In genomic region chr6:118019569-118019968, GRCm38 (mm10) we compare ENCODE assay signal across 9 mouse cellular contexts. TPM values are rescaled to one million over a fixed set of nuclear protein-coding genes. Genes with fewer than 3 reads are reported as not detected.
DNase-seq lines count a peak whose midpoint lies in the region; ATAC-seq lines count a peak whose summit lies in the region.
"Had no signal": no experiment of that assay in that cellular context is flagged by ENCODE, and none has a peak within 500 bp of the region (broad histone marks: within the 10 kb centered on the region; RNA-seq: fewer than 3 reads in every experiment).

No protein-coding gene starts in this region.

- H3K9me3 ChIP-seq in forebrain, embryonic 14.5 days (replicated peaks; ENCODE audit: control insufficient read depth, low read length) = no peaks in the 10 kb centered on the region
- no peaks in the 10 kb centered on the region for H3K9me3 ChIP-seq in liver, embryonic 11.5 days (ENCODE audit: control insufficient read depth, low read length)

- H3K4me3 ChIP-seq in forebrain, embryonic 14.5 days (ENCODE audit: low read depth, low read length) = no peak overlapping the region
- no peak overlapping the region for H3K4me3 ChIP-seq in liver, embryonic 11.5 days (ENCODE audit: low read depth, low read length)

- no peak overlapping the region for H3K9ac ChIP-seq in forebrain, embryonic 14.5 days (ENCODE audit: low read length)
- H3K9ac ChIP-seq in liver, embryonic 11.5 days (ENCODE audit: low read depth, low read length) = no peak overlapping the region

- no peaks in the 10 kb centered on the region for H3K36me3 ChIP-seq in forebrain, embryonic 14.5 days (ENCODE audit: control insufficient read depth, insufficient read depth, low read length)
- H3K36me3 ChIP-seq in liver, embryonic 11.5 days (ENCODE audit: control insufficient read depth, insufficient read depth, low read length) = no peaks in the 10 kb centered on the region

- ATAC-seq in forebrain, embryonic 14.5 days = peak; percentile 61; the same call in 1 of the 2 replicates
- no peak for ATAC-seq in liver, embryonic 11.5 days (replicated peaks; ENCODE audit: low FRiP score)

- no peak overlapping the region for H3K27ac ChIP-seq in forebrain, embryonic 14.5 days (ENCODE audit: low read depth, low read length)
- H3K27ac ChIP-seq in liver, embryonic 11.5 days (ENCODE audit: low read depth, low read length) = no peak overlapping the region

- intact Hi-C loops in left cerebral cortex, postnatal 10 days (cut with DNase I) = no loop called here

- DNase-seq in layer of hippocampus, adult 11-12 months (ENCODE audit: low spot score) = peak; percentile 41
- no peak for DNase-seq in layer of hippocampus, adult 9-10 months (ENCODE audit: low spot score)
- peak; percentile 84 for DNase-seq in forebrain, embryonic 14.5 days (ENCODE audit: low spot score)
- DNase-seq in left cerebral cortex, postnatal 10 days (ENCODE audit: extremely low spot score in 1 of 2, low spot score in 2 of 2) = peak; percentile 40 to 79
- DNase-seq in right cerebral cortex, postnatal 10 days (ENCODE audit: low spot score in 2 of 2) = peak; percentile 74 to 87
- no peak for DNase-seq in thymus, postnatal 14 days
- DNase-seq in lung, postnatal 25 days (ENCODE audit: low spot score) = no peak
- DNase-seq in liver, embryonic 11.5 days (ENCODE audit: low spot score) = no peak
- DNase-seq: thymus, postnatal 36 days had no signal

- H3K27me3 ChIP-seq in forebrain, embryonic 14.5 days (replicated peaks; ENCODE audit: control insufficient read depth, insufficient read depth, low read length) = no peaks in the 10 kb centered on the region
- H3K27me3 ChIP-seq in liver, embryonic 11.5 days (replicated peaks; ENCODE audit: control insufficient read depth, insufficient read depth, low read length) = no peaks in the 10 kb centered on the region; the same call in none of the 2 replicates

- no peak overlapping the region for H3K4me2 ChIP-seq in forebrain, embryonic 14.5 days (ENCODE audit: low read length)
- no peak overlapping the region for H3K4me2 ChIP-seq in liver, embryonic 11.5 days

- 21% methylated on average over 7 of the region's 7 CpGs for WGBS in forebrain, embryonic 14.5 days
- 37% methylated on average over 7 of the region's 7 CpGs for WGBS in liver, embryonic 11.5 days

- peaks cover 7% of the 10 kb centered on the region for H3K4me1 ChIP-seq in forebrain, embryonic 14.5 days (ENCODE audit: control insufficient read depth, insufficient read depth, low read length)
- H3K4me1 ChIP-seq in liver, embryonic 11.5 days (replicated peaks; ENCODE audit: control insufficient read depth, insufficient read depth, low read length) = no peaks in the 10 kb centered on the region

RNA-seq across cellular contexts. Expression of gene Rasgef1a, which starts 8.3 kb away (rescaled TPM):
- polyA plus RNA-seq in forebrain, embryonic 14.5 days (2014; fragmentation: Nextera tagmentation; extraction: Ambion mirVana) = 1.4 and 1.5 TPM in 2 replicates
- total RNA-seq in left cerebral cortex, postnatal 10 days (2021) = 10 to 100 TPM; 79.8 to 88.2 TPM
- polyA plus RNA-seq in liver, embryonic 11.5 days (2014; fragmentation: Nextera tagmentation; extraction: Ambion mirVana) = 0.08 TPM in 1 of 2 replicates, not detected in the other

Comparison
In these comparisons a context has a peak if more than half of its experiments do, and no peak if none do; other contexts are left out.
1. DNase-seq: peak in layer of hippocampus, adult 11-12 months (single experiment), forebrain, embryonic 14.5 days (single experiment), left cerebral cortex, postnatal 10 days (2 of 2) and right cerebral cortex, postnatal 10 days (2 of 2); none in layer of hippocampus, adult 9-10 months (single experiment), thymus, postnatal 14 days (single experiment), lung, postnatal 25 days (single experiment) and liver, embryonic 11.5 days (single experiment).